Mouse (Mus musculus): Measurements from ENCODE around the gene Heyl. TPM values are rescaled to one million over a fixed set of nuclear protein-coding genes. Genes with fewer than 3 reads are reported as not detected.

The Heyl gene
- total RNA-seq (2014; rRNA removed) (3.6 and 6.3 TPM in 2 replicates), polyA plus RNA-seq (2015; fragmentation: Nextera tagmentation; extraction: Ambion mirVana) (4.2 and 4.6 TPM in 2 replicates)

DNA sequence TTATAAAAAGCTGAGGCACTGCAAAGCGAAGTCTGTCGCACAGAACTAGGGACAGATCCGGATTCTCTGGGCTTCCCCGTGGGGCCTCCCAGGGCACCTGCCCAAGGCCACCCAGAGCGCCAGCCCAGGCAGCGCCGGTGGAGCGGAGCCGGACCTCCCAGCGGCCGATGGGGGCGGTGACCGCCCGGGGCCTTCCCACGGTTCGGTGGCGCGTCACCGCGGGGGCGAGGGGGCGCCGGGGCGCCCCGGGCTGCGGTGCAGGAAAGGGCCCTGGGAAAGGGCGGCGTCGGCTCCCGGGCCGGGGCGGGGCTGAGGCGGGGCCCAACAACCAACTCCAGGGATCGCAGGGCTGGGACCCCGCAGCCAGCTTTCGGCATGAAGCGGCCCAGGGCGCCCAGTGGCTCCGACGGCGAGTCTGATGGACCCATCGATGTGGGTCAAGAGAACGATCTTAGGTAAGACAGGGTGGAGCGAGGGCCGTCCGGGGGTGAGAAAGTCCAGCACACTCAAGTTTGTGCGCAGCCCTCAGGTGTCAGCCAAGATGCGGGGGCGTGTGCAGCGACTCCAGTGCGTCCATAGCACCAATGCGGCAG is at the start of gene Heyl:
Gene Heyl, plus strand, starts transcription at position 65 of the 593 bp plus-strand sequence.
- no peak within 1 kb of the TSS; the same call in 1 of the 2 replicates for H3K9ac ChIP-seq
- DNase-seq (no peak), ATAC-seq (peak; percentile 55)

GRCm38 (mm10) chr4:123184816-123185215 is 48.5 kb upstream of the Heyl start:
- ATAC-seq (no peak), DNase-seq (peak; percentile 60)
- WGBS: 39% methylated on average over 3 of the region's 3 CpGs
- H3K9ac ChIP-seq: no peak overlapping the region
- H3K27me3 ChIP-seq (ENCODE audit: insufficient read depth, low read length): peaks cover 6% of the 10 kb centered on the region
- peaks cover 12% of the 10 kb centered on the region for H3K4me1 ChIP-seq (ENCODE audit: insufficient read depth)
- H3K36me3 ChIP-seq (ENCODE audit: insufficient read depth): peaks cover 6% of the 10 kb centered on the region; the same call in 1 of the 2 replicates
- peak overlapping the region; percentile 65 for H3K4me2 ChIP-seq (ENCODE audit: low read depth)
- H3K9me3 ChIP-seq (ENCODE audit: low read length): no peaks in the 10 kb centered on the region
- no peak for TF ChIP-seq CTCF (IDR thresholded peaks at IDR 0.05; ENCODE audit: low read depth)
- 0 out of 2 replicates have a peak overlapping the region, but pooled peaks have one; percentile 17 for H3K27ac ChIP-seq (ENCODE audit: low read depth, low read length)
- H3K4me3 ChIP-seq (ENCODE audit: low read depth, low read length): no peak overlapping the region

More for the DNA sequence above, at the start of gene Heyl:
- H3K27me3 ChIP-seq (ENCODE audit: insufficient read depth, low read length): peaks cover 27% of the 10 kb centered on the region
- H3K27ac ChIP-seq (ENCODE audit: low read depth, low read length): no peak within 1 kb of the TSS
- peak within 1 kb of the TSS; percentile 51 for H3K4me2 ChIP-seq (ENCODE audit: low read depth)
- no peaks in the 10 kb centered on the region for H3K36me3 ChIP-seq (ENCODE audit: insufficient read depth)
- peak within 1 kb of the TSS; percentile 25 for H3K4me3 ChIP-seq (ENCODE audit: low read depth, low read length)
- no peak for TF ChIP-seq CTCF (IDR thresholded peaks at IDR 0.05; ENCODE audit: low read depth)
- 0 out of 2 replicates have a peak, but pooled peaks cover 4% of the 10 kb centered on the region for H3K4me1 ChIP-seq (ENCODE audit: insufficient read depth)
- H3K9me3 ChIP-seq (ENCODE audit: low read length): no peaks in the 10 kb centered on the region
- WGBS: 2% methylated on average over 51 of the region's 52 CpGs

DNA sequence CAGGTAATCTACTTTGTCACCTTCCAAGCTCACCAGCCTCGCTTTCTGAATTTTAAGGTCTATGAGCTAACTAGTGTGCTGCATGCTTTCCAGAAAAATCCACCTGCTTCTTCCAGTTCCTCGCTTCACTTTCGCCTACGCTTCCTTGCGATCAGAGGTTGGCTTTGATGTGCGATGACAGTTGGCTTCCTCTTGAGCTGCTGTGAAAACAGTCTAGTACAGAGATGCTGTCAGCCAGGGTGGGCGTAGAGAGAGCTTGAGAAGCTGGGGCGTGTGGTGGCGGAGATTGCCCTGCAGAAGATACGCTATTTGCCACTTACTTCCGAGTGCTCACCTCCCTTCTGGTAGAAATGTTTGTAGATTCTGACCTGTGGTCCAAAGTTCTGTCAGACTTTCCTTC is 41.0 kb upstream of the Heyl start:
- Histone ChIP-seq H3K9me3 (ENCODE audit: low read length) (no peaks in the 10 kb centered on the region), H3K27ac (ENCODE audit: low read depth, low read length) (no peak overlapping the region), H3K27me3 (ENCODE audit: insufficient read depth, low read length) (no peaks in the 10 kb centered on the region), H3K36me3 (ENCODE audit: insufficient read depth) (peaks cover 18% of the 10 kb centered on the region), H3K4me3 (ENCODE audit: low read depth, low read length) (no peak overlapping the region), H3K4me2 (ENCODE audit: low read depth) (no peak overlapping the region), H3K4me1 (ENCODE audit: insufficient read depth) (no peaks in the 10 kb centered on the region), H3K9ac (no peak overlapping the region)
- DNase-seq: no peak
- no peak for ATAC-seq
- TF ChIP-seq CTCF (IDR thresholded peaks at IDR 0.05; ENCODE audit: low read depth): no peak
- WGBS: 87% methylated on average over 11 of the region's 11 CpGs

DNA sequence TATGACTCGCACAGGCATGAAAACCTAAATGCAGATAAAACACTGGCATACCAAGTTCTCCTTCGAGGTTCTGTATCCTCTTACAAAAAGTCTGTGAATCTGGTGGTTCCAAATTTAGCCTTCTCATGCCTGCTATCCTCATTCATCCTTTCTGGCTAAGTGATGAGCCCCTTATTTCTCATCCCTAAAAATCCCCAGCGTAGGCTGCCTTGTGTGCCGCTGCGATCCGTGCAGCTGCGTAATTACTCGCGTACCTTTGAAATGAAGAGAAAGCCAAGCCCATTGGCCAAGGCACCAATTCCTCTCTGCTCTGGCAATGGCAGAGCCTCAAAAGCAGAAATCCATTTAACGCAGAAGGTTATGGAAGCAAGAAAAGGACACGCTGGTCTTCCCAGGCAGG is 39.6 kb upstream of the Heyl start:
- no peak for DNase-seq

DNA sequence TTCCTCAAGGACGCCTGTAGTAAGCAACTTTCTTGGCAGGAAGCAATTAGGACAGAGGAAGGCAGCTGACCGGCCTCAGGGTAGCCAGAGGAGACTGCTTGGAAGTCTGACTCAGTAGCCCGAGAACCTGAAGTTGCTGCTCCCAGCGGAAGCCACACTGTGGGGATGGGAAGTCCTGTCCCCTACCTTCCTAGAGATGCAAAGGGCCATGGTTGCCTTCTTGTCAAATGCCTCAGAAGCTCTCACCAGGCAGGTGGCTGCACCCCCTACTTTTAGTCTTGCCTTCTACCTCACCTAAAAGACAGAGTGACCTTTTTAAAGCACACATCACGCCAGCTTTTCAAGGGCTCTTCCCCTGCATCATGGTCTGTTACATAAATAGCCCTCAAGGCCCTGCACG is 36.7 kb upstream of the Heyl start:
- Histone ChIP-seq H3K4me1 (ENCODE audit: insufficient read depth) (peaks cover 8% of the 10 kb centered on the region), H3K9ac (no peak overlapping the region), H3K9me3 (ENCODE audit: low read length) (no peaks in the 10 kb centered on the region), H3K36me3 (ENCODE audit: insufficient read depth) (0 out of 2 replicates have a peak, but pooled peaks cover 4% of the 10 kb centered on the region), H3K4me3 (ENCODE audit: low read depth, low read length) (no peak overlapping the region), H3K4me2 (ENCODE audit: low read depth) (no peak overlapping the region), H3K27me3 (ENCODE audit: insufficient read depth, low read length) (no peaks in the 10 kb centered on the region), H3K27ac (ENCODE audit: low read depth, low read length) (no peak overlapping the region)
- 77% methylated on average over 6 of the region's 6 CpGs for WGBS
- TF ChIP-seq CTCF (IDR thresholded peaks at IDR 0.05; ENCODE audit: low read depth): no peak
- no peak for DNase-seq
- ATAC-seq: no peak

More for the DNA sequence above, 39.6 kb upstream of the Heyl start:
- 77% methylated on average over 11 of the region's 11 CpGs for WGBS
- no peaks in the 10 kb centered on the region for H3K9me3 ChIP-seq (ENCODE audit: low read length)
- no peaks in the 10 kb centered on the region for H3K27me3 ChIP-seq (ENCODE audit: insufficient read depth, low read length)
- TF ChIP-seq CTCF (IDR thresholded peaks at IDR 0.05; ENCODE audit: low read depth): no peak
- ATAC-seq: peak; percentile 36; the same call in 1 of the 2 replicates
- no peak overlapping the region for H3K4me3 ChIP-seq (ENCODE audit: low read depth, low read length)
- H3K36me3 ChIP-seq (ENCODE audit: insufficient read depth): peaks cover 15% of the 10 kb centered on the region
- no peak overlapping the region for H3K27ac ChIP-seq (ENCODE audit: low read depth, low read length)
- H3K4me2 ChIP-seq (ENCODE audit: low read depth): no peak overlapping the region
- no peaks in the 10 kb centered on the region for H3K4me1 ChIP-seq (ENCODE audit: insufficient read depth)
- H3K9ac ChIP-seq: no peak overlapping the region

DNA sequence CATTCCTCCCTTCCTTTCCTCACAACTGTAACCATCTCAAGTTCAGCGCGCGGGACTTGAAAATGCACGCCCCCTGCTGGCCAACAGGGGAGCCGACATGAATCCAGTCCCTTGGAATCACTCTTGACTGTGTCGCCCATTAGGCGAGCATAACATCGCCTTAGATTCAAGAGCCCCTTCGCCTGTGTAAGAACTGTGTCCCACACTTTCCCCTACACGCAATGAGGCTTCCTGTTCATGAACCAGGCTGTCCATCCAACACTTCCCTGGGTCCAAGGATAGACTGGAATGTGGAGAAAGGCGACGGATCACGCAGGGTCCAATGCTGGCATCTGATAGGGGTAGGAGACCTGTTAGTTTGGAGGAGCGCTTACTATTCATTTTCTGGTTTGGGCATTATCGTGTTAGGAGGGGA is 32.6 kb upstream of the Heyl start:
- ATAC-seq (peak; percentile 83), DNase-seq (peak; percentile 85)
- no peaks in the 10 kb centered on the region for H3K27me3 ChIP-seq (ENCODE audit: insufficient read depth, low read length)
- H3K36me3 ChIP-seq (ENCODE audit: insufficient read depth): no peaks in the 10 kb centered on the region
- peak overlapping the region; percentile 49; the same call in 1 of the 2 replicates for H3K9ac ChIP-seq
- WGBS: 2% methylated on average over 15 of the region's 15 CpGs
- H3K27ac ChIP-seq (ENCODE audit: low read depth, low read length): no peak overlapping the region
- peak overlapping the region; percentile 43 for H3K4me3 ChIP-seq (ENCODE audit: low read depth, low read length)
- peak overlapping the region; percentile 88 for H3K4me2 ChIP-seq (ENCODE audit: low read depth)
- peak; percentile 90 for TF ChIP-seq CTCF (IDR thresholded peaks at IDR 0.05; ENCODE audit: low read depth)
- H3K9me3 ChIP-seq (ENCODE audit: low read length): no peaks in the 10 kb centered on the region
- H3K4me1 ChIP-seq (ENCODE audit: insufficient read depth): peaks cover 10% of the 10 kb centered on the region
